Mouse (Mus musculus) kidney, adult 8-10 months (tissue): ENCODE measurements around the gene Yars.

Experiments used
- DNase-seq, 2 experiments: peaks; one replicate each; pipeline ENCODE4 v3.0.0; 2022

The Yars gene

DNA sequence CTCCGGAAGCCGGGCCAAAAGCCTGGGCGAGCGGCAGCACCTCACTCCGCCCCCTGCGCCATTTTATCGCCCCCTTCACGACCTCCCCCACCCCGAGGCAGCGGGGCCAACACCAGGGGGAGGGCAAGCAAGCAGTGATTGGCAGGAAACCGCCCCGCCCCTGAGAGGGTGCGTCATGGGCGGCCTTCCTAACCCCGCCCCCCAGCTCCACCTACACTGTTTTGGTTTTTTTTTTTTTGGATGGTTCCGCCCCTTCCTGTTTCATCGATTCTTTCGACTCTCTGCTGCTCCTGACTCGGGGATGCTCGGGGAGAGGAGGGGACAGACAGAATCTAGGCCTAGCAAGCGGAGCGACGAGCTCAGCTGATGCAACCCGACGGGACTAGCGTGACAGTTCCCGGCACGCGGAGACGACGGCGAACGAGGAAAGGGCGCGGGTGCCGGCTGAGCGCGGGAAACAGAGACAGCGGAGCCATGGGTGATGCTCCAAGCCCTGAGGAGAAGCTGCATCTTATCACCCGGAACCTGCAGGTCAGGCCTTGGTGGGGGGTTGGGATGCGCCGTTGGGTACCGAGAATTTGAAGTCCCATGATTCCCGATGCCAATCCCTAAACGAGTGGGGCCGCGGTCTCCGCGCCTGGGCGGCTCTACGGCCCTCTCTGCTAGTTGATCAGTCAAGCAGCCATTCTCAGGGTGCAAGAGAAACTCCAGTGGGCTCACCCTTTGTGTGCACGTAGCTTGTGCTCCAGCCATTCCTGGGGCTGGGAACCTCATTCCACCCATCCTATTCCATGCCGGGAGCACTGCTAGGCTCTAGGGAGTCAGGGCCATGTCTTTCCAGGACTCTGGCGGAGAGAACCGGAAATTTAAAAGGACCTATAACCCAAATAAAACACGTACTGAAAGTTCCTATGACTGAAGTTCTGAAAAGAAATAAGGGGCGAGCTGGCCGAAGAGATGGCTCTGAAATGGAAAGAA lies at the start of gene Yars, which contains the start of gene S100pbp:
Gene Yars (plus strand): TSS at position 219 of the 978 bp plus-strand sequence.
Gene S100pbp (minus strand): TSS at position 186 of the 978 bp plus-strand sequence.
- peak; percentile 97 to 98 for DNase-seq

GRCm38 (mm10) chr4:129140808-129141207 lies 48.8 kb upstream of the Yars start:
- no peak for DNase-seq

DNA sequence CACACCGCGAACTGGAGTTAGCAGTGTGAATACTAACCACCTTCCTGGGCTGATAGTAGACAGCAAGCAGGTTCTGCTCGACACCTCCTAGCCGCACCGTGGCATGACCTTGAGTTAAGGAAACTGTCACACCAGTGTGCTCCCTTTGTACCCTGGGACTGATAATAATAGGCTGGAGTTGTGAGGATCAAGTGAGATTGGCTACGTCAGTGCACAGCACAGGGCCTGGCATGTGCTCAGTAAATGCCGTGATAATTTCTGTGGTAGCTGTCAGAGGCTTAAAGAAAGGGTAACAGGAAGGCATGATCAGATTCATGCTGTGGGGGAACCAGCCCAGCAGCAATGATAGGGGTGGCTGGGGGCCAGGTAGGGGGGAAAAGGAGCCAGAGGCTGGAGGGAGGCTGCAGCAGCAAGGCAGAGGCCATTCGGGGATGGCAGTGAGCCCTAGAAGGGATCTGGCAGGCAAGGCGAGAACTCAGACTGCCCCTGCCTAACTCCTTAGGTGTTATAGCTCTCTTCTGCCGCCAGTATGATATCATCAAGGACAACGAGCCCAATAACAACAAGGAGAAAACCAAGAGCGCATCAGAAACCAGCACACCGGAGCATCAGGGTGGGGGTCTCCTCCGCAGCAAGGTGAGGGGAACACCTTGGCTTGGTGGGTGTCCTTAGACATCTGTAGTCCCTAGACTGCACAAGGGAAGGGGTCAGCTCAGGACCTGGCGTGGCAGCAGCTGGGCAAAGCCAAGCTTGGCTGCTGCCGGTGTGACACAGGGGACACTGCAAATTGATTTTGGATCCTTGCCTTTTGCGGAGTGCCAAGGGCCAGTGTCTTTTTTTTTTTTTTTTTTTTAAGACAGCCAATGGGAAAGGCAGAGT lies 47.8 kb upstream of the Yars start:
- DNase-seq, result no peak

GRCm38 (mm10) chr4:129142439-129143045 lies 47.0 kb upstream of the Yars start:
- DNase-seq, result no peak

DNA sequence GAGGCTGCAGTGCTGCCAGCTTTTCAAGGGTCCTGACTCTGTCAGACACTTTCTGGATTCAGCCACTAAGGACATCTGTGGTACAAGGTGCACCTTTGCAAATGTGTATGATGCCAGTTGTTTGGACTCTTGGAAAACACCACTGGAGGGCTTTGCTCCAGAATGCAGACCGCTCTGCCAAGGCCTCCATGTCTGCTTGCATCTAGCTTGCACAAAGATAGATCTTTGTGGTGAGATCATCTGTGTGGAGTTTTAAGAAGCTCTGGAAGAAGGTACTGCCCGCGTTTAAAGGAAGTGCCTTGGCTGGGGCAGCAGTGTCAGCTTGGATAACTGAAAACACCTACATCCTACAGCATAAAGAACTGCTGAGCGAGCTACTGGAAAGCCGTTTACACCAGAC lies 46.1 kb upstream of the Yars start:
- DNase-seq, result no peak

GRCm38 (mm10) chr4:129144401-129145367 lies 44.9 kb upstream of the Yars start:
- no peak for DNase-seq

GRCm38 (mm10) chr4:129145411-129145810 lies 44.1 kb upstream of the Yars start:
- no peak for DNase-seq

DNA sequence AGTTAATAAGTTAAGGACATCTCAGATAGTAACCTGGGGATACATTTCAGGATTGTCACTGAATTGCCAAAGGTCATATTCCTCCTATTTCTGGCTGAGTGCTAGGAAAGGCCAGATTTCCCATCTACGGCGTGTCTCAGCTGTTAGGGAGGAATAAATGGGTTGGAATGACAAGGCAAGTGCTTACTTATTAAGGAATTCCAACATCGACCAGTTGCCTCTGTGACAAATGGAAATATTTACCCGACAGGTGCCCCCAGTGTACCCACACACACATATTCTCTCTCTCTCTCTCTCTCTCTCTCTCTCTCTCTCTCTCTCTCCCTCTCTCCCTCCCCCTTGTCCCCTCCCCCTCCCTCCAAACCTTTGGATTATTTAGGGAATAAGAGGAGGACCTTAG lies 43.6 kb upstream of the Yars start:
- no peak for DNase-seq

GRCm38 (mm10) chr4:129146392-129146791 lies 43.2 kb upstream of the Yars start:
- DNase-seq, result no peak

- no peak for DNase-seq
These were observed 41.9 kb upstream of the Yars start for GRCm38 (mm10) chr4:129147552-129148103.

GRCm38 (mm10) chr4:129149321-129149720 lies 40.2 kb upstream of the Yars start:
- DNase-seq, result no peak

- DNase-seq, result peak; percentile 46 to 52
These were observed 38.2 kb upstream of the Yars start for GRCm38 (mm10) chr4:129151276-129151811.

- no peak for DNase-seq
These were observed 32.0 kb upstream of the Yars start for GRCm38 (mm10) chr4:129157541-129157940.

- DNase-seq, result no peak
These were observed 31.0 kb upstream of the Yars start for GRCm38 (mm10) chr4:129158549-129158948.

GRCm38 (mm10) chr4:129161076-129161475 lies 28.5 kb upstream of the Yars start:
- DNase-seq, result no peak

- no peak for DNase-seq
These were observed 27.8 kb upstream of the Yars start for GRCm38 (mm10) chr4:129161581-129162255.

GRCm38 (mm10) chr4:129172529-129172928 lies 17.0 kb upstream of the Yars start:
- no peak for DNase-seq

GRCm38 (mm10) chr4:129179560-129179959 lies 10.0 kb upstream of the Yars start:
- DNase-seq, result no peak

DNA sequence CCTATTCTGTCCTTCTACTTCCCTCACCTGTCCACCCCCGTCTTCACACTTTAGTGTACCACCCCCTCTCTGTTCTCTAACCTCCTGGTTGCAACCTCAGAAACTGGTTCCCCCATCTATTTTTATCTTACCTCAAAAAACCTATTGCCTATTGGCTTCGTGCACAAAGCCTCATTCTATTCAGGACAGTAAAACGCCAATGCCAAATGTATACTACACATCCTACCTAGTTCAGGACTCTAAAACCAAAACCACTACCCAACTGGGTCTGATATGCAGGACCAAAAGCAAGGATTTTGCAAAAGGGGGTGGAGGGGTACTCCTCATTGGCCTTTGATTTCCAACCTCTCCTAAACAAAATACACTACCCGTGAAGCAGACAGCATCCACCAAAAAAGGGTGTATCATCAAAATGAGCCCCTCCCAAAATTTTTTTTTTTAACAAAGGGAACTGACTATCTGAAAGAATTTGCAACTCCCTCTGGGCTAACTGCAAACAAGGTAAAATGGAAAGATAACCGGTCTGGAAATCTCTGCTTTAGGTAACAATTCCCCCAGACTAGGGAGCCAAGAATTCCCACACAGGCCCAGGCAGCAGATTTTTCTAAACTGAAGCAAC lies 1.4 kb upstream of the Yars start:
- DNase-seq, result no peak
